Mouse (Mus musculus) inflammation-experienced regulatory T-cells, adult 6 months (primary cell): ENCODE measurements around the gene Maml3. TPM values are rescaled to one million over a fixed set of nuclear protein-coding genes. Genes with fewer than 3 reads are reported as not detected.

ENCODE experiments used
- ATAC-seq: one replicate; pipeline ENCODE4 v1.8.0; 2017
- polyA plus RNA-seq, 3 experiments: library from polyadenylated mRNA; unstranded; fragments of 100-300 nt; shearing (Covaris generic); gene quantifications; one replicate each; pipeline ENCODE4 v1.2.1; 2017

Maml3 gene
- polyA plus RNA-seq, 3 experiments from 2014 or later = 0.68 to 2.2 TPM; not detected in 1

GRCm38 (mm10) chr3:51866446-51866845 is 238.4 kb downstream of the Maml3 start:
- ATAC-seq = no peak

GRCm38 (mm10) chr3:51861631-51862030 is 243.2 kb downstream of the Maml3 start:
- no peak for ATAC-seq

GRCm38 (mm10) chr3:51860458-51860857 is 244.4 kb downstream of the Maml3 start:
- ATAC-seq = no peak

- no peak for ATAC-seq
Observed at GRCm38 (mm10) chr3:51859208-51859607, 245.7 kb downstream of the Maml3 start.

- no peak for ATAC-seq
Observed at GRCm38 (mm10) chr3:51854152-51854551, 250.7 kb downstream of the Maml3 start.

- no peak for ATAC-seq
Observed at GRCm38 (mm10) chr3:51853610-51854009, 251.3 kb downstream of the Maml3 start.

GRCm38 (mm10) chr3:51852692-51853091 is 252.2 kb downstream of the Maml3 start:
- ATAC-seq = no peak

- ATAC-seq = no peak
Observed at GRCm38 (mm10) chr3:51851596-51851995, 253.3 kb downstream of the Maml3 start.

- no peak for ATAC-seq
Observed at GRCm38 (mm10) chr3:51849462-51849861, 255.4 kb downstream of the Maml3 start.

- ATAC-seq = no peak
Observed at GRCm38 (mm10) chr3:51847262-51847661, 257.6 kb downstream of the Maml3 start.

GRCm38 (mm10) chr3:51844255-51844654 is 260.6 kb downstream of the Maml3 start:
- no peak for ATAC-seq

- ATAC-seq = no peak
Observed at GRCm38 (mm10) chr3:51842140-51842539, 262.7 kb downstream of the Maml3 start.

- ATAC-seq = no peak
Observed at GRCm38 (mm10) chr3:51841598-51841997, 263.3 kb downstream of the Maml3 start.

GRCm38 (mm10) chr3:51841177-51841576 is 263.7 kb downstream of the Maml3 start:
- ATAC-seq = no peak

GRCm38 (mm10) chr3:51840095-51840805 is 264.6 kb downstream of the Maml3 start:
- no peak for ATAC-seq

- no peak for ATAC-seq
Observed at GRCm38 (mm10) chr3:51839353-51839715, 265.5 kb downstream of the Maml3 start.

GRCm38 (mm10) chr3:51838696-51839352 is 266.1 kb downstream of the Maml3 start:
- ATAC-seq = no peak

GRCm38 (mm10) chr3:51832985-51833384 is 271.9 kb downstream of the Maml3 start:
- no peak for ATAC-seq

GRCm38 (mm10) chr3:51830821-51831429 is 274.0 kb downstream of the Maml3 start:
- ATAC-seq = no peak

- ATAC-seq = no peak
Observed at GRCm38 (mm10) chr3:51825530-51825929, 279.3 kb downstream of the Maml3 start.

- no peak for ATAC-seq
Observed at GRCm38 (mm10) chr3:51824506-51824905, 280.4 kb downstream of the Maml3 start.

GRCm38 (mm10) chr3:51821551-51821950 is 283.3 kb downstream of the Maml3 start:
- ATAC-seq = no peak

- ATAC-seq = no peak
Observed at GRCm38 (mm10) chr3:51819109-51819508, 285.8 kb downstream of the Maml3 start.

GRCm38 (mm10) chr3:51817919-51818318 is 287.0 kb downstream of the Maml3 start:
- ATAC-seq = no peak
